17 mouse cellular contexts compared by ENCODE assay signal in the genomic region with DNA sequence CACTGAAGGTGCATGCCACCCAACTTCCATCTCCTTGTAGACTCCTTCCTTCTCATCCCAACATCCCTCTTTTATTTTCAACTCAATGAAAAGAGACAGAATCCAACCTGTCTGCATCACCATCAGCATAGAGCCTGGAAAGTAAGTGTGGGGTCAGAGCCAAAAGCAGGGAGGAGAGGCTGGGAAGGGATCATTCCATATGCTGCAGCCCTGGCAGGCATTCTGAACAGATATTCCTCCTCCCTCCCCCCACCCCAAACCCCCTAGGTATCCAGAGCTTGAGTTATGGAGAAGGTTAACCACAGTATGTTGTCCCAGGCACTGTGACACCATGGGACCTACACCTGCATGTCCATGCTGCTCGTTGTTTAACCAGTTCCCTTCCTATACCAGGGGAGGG.
DNase-seq lines count a peak whose midpoint lies in the region; ATAC-seq and TF ChIP-seq lines count a peak whose summit lies in the region.
"Had no signal": no experiment of that assay in that cellular context is flagged by ENCODE, and none has a peak within 500 bp of the region (broad histone marks: within the 10 kb centered on the region; RNA-seq: fewer than 3 reads in every experiment).

No protein-coding gene starts in this region.

- H3K27me3 ChIP-seq in forebrain, embryonic 13.5 days: no peaks in the 10 kb centered on the region
- peaks cover 12% of the 10 kb centered on the region for H3K27me3 ChIP-seq in forebrain, embryonic 10.5 days (ENCODE audit: poor library complexity, severe bottlenecking)
- H3K27me3 ChIP-seq in neural tube, embryonic 15.5 days (replicated peaks): no peaks in the 10 kb centered on the region
- H3K27me3 ChIP-seq: embryonic facial prominence, embryonic 13.5 days; hindbrain, embryonic 15.5 days had no signal

- no peak overlapping the region for H3K9ac ChIP-seq in forebrain, embryonic 13.5 days
- no peak overlapping the region for H3K9ac ChIP-seq in neural tube, embryonic 15.5 days (replicated peaks)
- H3K9ac ChIP-seq: embryonic facial prominence, embryonic 13.5 days; heart, embryonic 12.5 days; hindbrain, embryonic 15.5 days had no signal

- H3K4me2 ChIP-seq in forebrain, embryonic 13.5 days: 0 out of 2 replicates have a peak overlapping the region, but pooled peaks have one; percentile 32
- no peak overlapping the region for H3K4me2 ChIP-seq in neural tube, embryonic 15.5 days
- H3K4me2 ChIP-seq: embryonic facial prominence, embryonic 13.5 days; heart, embryonic 12.5 days; hindbrain, embryonic 15.5 days had no signal

- peaks cover 28% of the 10 kb centered on the region for H3K4me1 ChIP-seq in forebrain, embryonic 13.5 days
- peaks cover 15% of the 10 kb centered on the region for H3K4me1 ChIP-seq in forebrain, embryonic 10.5 days
- peaks cover 13% of the 10 kb centered on the region for H3K4me1 ChIP-seq in neural tube, embryonic 15.5 days
- H3K4me1 ChIP-seq: heart, embryonic 12.5 days had no signal

- no peaks in the 10 kb centered on the region for H3K9me3 ChIP-seq in forebrain, embryonic 13.5 days (replicated peaks)
- H3K9me3 ChIP-seq in forebrain, embryonic 10.5 days: no peaks in the 10 kb centered on the region
- no peaks in the 10 kb centered on the region for H3K9me3 ChIP-seq in neural tube, embryonic 15.5 days (replicated peaks)
- H3K9me3 ChIP-seq: embryonic facial prominence, embryonic 13.5 days; heart, embryonic 12.5 days; hindbrain, embryonic 10.5 days; hindbrain, embryonic 15.5 days had no signal

- peak; percentile 39; the same call in 1 of the 2 replicates for ATAC-seq in forebrain, embryonic 13.5 days
- 0 out of 2 replicates have a peak, but pooled peaks have one; percentile 11 for ATAC-seq in neural tube, embryonic 15.5 days (ENCODE audit: low FRiP score)
- ATAC-seq: inflammation-experienced regulatory T-cells, adult 6 months had no signal

- 75% methylated on average over 1 of the region's 1 CpGs for WGBS in forebrain, embryonic 13.5 days
- 81% methylated on average over 1 of the region's 1 CpGs for WGBS in forebrain, embryonic 10.5 days
- WGBS in neural tube, embryonic 15.5 days: 81% methylated on average over 1 of the region's 1 CpGs

- TF ChIP-seq CTCF in layer of hippocampus, adult 2 months (conservative IDR thresholded peaks at IDR 0.05): no peak

- peak overlapping the region; percentile 33; the same call in 1 of the 2 replicates for H3K27ac ChIP-seq in forebrain, embryonic 13.5 days
- no peak overlapping the region for H3K27ac ChIP-seq in forebrain, embryonic 10.5 days
- peak overlapping the region; percentile 76 for H3K27ac ChIP-seq in layer of hippocampus, adult 2 months
- no peak overlapping the region for H3K27ac ChIP-seq in neural tube, embryonic 15.5 days (replicated peaks)
- H3K27ac ChIP-seq: embryonic facial prominence, embryonic 13.5 days; hindbrain, embryonic 10.5 days; hindbrain, embryonic 15.5 days had no signal

- no peaks in the 10 kb centered on the region for H3K36me3 ChIP-seq in forebrain, embryonic 13.5 days (ENCODE audit: poor library complexity, severe bottlenecking)
- no peaks in the 10 kb centered on the region for H3K36me3 ChIP-seq in forebrain, embryonic 10.5 days (replicated peaks)
- H3K36me3 ChIP-seq in neural tube, embryonic 15.5 days: no peaks in the 10 kb centered on the region
- H3K36me3 ChIP-seq: embryonic facial prominence, embryonic 13.5 days; heart, embryonic 12.5 days; hindbrain, embryonic 10.5 days; hindbrain, embryonic 15.5 days had no signal

- H3K4me3 ChIP-seq in forebrain, embryonic 13.5 days: no peak overlapping the region
- H3K4me3 ChIP-seq in forebrain, embryonic 10.5 days: no peak overlapping the region
- no peak overlapping the region for H3K4me3 ChIP-seq in layer of hippocampus, adult 2 months
- no peak overlapping the region for H3K4me3 ChIP-seq in neural tube, embryonic 15.5 days (replicated peaks)
- H3K4me3 ChIP-seq: embryonic facial prominence, embryonic 13.5 days; heart, embryonic 12.5 days; hindbrain, embryonic 10.5 days; hindbrain, embryonic 15.5 days had no signal

- DNase-seq in forebrain, embryonic 10.5 days (ENCODE audit: extremely low spot score, low spot score): no peak
- DNase-seq in layer of hippocampus, adult 2 months (ENCODE audit: low spot score in 2 of 2): no peak
- DNase-seq in layer of hippocampus, adult 11-12 months (ENCODE audit: low spot score): no peak
- no peak for DNase-seq in neural tube, embryonic 10.5 days (ENCODE audit: extremely low spot score, low spot score)
- no peak for DNase-seq in right cerebral cortex, postnatal 25 days
- DNase-seq: adrenal gland, postnatal 10 days; cerebellum, adult 11-12 months; cerebellum, adult 9-10 months; cerebellum, postnatal 25 days; gastrocnemius, postnatal 25 days had no signal

Comparison
In these comparisons a context has a peak if more than half of its experiments do, and no peak if none do; other contexts are left out.
1. H3K27ac ChIP-seq: peak in forebrain, embryonic 13.5 days (single experiment) and layer of hippocampus, adult 2 months (single experiment); none in forebrain, embryonic 10.5 days (single experiment) and neural tube, embryonic 15.5 days (single experiment).